Mouse (Mus musculus): ENCODE measurements around the gene Ncstn.

DNA sequence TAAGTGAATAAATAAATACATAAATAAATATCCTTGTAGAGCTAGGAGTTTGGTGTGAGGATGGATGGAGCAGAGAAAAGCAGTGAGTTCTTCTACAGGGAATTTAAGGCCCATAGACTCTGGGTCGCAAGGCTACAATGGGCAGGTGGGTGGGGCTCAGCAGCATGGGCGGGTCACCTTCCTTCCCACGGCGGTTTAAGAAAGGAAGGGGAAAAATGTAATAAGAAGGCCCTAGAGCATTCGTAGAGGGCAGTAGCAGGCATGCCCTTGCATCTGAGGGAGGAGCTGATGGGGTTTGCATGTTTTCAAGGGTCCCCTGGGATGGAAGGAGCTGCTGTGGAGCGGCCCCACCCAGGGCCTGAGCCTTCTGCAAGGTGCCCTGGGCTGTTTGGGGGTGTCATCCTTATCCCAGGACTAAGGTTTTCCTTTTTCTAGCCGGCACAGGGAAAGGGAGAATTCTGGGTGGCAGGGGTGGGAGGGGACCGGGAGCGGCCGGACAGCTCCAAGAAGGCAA lies 29.8 kb downstream of the Ncstn start:
- TF ChIP-seq GATA1 (IDR thresholded peaks at IDR 0.05; ENCODE audit: low read length), result no peak
- TF ChIP-seq TAL1 (IDR thresholded peaks at IDR 0.05; ENCODE audit: low read length), result no peak
